ENCODE assay signal across 10 mouse cellular contexts in genomic region chr12:53061466-53062124, GRCm38 (mm10).
DNase-seq lines count a peak whose midpoint lies in the region; ATAC-seq lines count a peak whose summit lies in the region.
"Had no signal": no experiment of that assay in that cellular context is flagged by ENCODE, and none has a peak within 500 bp of the region (broad histone marks: within the 10 kb centered on the region; RNA-seq: fewer than 3 reads in every experiment).

No protein-coding gene starts in this region.

- H3K9ac ChIP-seq in kidney, embryonic 16.5 days (replicated peaks; ENCODE audit: low read length) = no peak overlapping the region
- no peak overlapping the region for H3K9ac ChIP-seq in kidney, embryonic 14.5 days (ENCODE audit: low read depth, low read length)
- H3K9ac ChIP-seq in embryonic facial prominence, embryonic 13.5 days = no peak overlapping the region
- no peak overlapping the region for H3K9ac ChIP-seq in limb, embryonic 11.5 days (ENCODE audit: low read length)

- intact Hi-C loops in left cerebral cortex, postnatal 25 days (cut with DNase I) = no loop called here

- H3K9me3 ChIP-seq in kidney, embryonic 16.5 days (ENCODE audit: low read length) = no peaks in the 10 kb centered on the region
- H3K9me3 ChIP-seq in kidney, embryonic 14.5 days (ENCODE audit: control insufficient read depth, low read length) = no peaks in the 10 kb centered on the region
- H3K9me3 ChIP-seq in embryonic facial prominence, embryonic 13.5 days = no peaks in the 10 kb centered on the region
- no peaks in the 10 kb centered on the region for H3K9me3 ChIP-seq in limb, embryonic 11.5 days (ENCODE audit: control insufficient read depth, low read length)

- no peak overlapping the region for H3K27ac ChIP-seq in kidney, embryonic 16.5 days (ENCODE audit: low read length)
- H3K27ac ChIP-seq in kidney, embryonic 14.5 days (ENCODE audit: low read depth, low read length) = no peak overlapping the region
- 0 out of 2 replicates have a peak overlapping the region, but pooled peaks have one; percentile 11 for H3K27ac ChIP-seq in embryonic facial prominence, embryonic 13.5 days
- H3K27ac ChIP-seq in limb, embryonic 11.5 days (replicated peaks; ENCODE audit: low read depth, low read length) = no peak overlapping the region

- no peaks in the 10 kb centered on the region for H3K27me3 ChIP-seq in kidney, embryonic 16.5 days (ENCODE audit: insufficient read depth, low read length)
- no peaks in the 10 kb centered on the region for H3K27me3 ChIP-seq in kidney, embryonic 14.5 days (ENCODE audit: control insufficient read depth, insufficient read depth, low read length)
- H3K27me3 ChIP-seq in embryonic facial prominence, embryonic 13.5 days = no peaks in the 10 kb centered on the region
- no peaks in the 10 kb centered on the region for H3K27me3 ChIP-seq in limb, embryonic 11.5 days (ENCODE audit: control insufficient read depth, insufficient read depth, low read length)

- no peak overlapping the region for H3K4me3 ChIP-seq in kidney, embryonic 16.5 days (ENCODE audit: low read length)
- H3K4me3 ChIP-seq in kidney, embryonic 14.5 days (ENCODE audit: low read length) = no peak overlapping the region
- H3K4me3 ChIP-seq in embryonic facial prominence, embryonic 13.5 days = peak overlapping the region; percentile 20
- H3K4me3 ChIP-seq in limb, embryonic 11.5 days (ENCODE audit: low read depth, low read length) = no peak overlapping the region

- H3K4me1 ChIP-seq in kidney, embryonic 16.5 days (ENCODE audit: insufficient read depth, low read length) = no peaks in the 10 kb centered on the region
- no peaks in the 10 kb centered on the region for H3K4me1 ChIP-seq in kidney, embryonic 14.5 days (ENCODE audit: control insufficient read depth, insufficient read depth, low read length)
- peaks cover 36% of the 10 kb centered on the region for H3K4me1 ChIP-seq in embryonic facial prominence, embryonic 13.5 days
- peaks cover 7% of the 10 kb centered on the region; the same call in 1 of the 2 replicates for H3K4me1 ChIP-seq in limb, embryonic 11.5 days (ENCODE audit: control insufficient read depth, insufficient read depth, low read length)

- ATAC-seq in kidney, embryonic 16.5 days (ENCODE audit: low FRiP score, low TSS enrichment) = no peak
- no peak for ATAC-seq in kidney, embryonic 14.5 days (ENCODE audit: low FRiP score, low TSS enrichment)
- ATAC-seq in embryonic facial prominence, embryonic 13.5 days (ENCODE audit: insufficient number of reproducible peaks, insufficient read depth, low FRiP score, low TSS enrichment, low read depth) = no peak
- no peak for ATAC-seq in limb, embryonic 11.5 days (ENCODE audit: insufficient number of reproducible peaks, low FRiP score, low TSS enrichment, low read depth)

- WGBS in kidney, embryonic 16.5 days = 27% methylated on average over 7 of the region's 7 CpGs
- 27% methylated on average over 7 of the region's 7 CpGs for WGBS in kidney, embryonic 14.5 days
- WGBS in embryonic facial prominence, embryonic 13.5 days = 3% methylated on average over 7 of the region's 7 CpGs
- WGBS in limb, embryonic 11.5 days = 15% methylated on average over 7 of the region's 7 CpGs

- peak overlapping the region; percentile 5; the same call in 1 of the 2 replicates for H3K4me2 ChIP-seq in kidney, embryonic 16.5 days (replicated peaks; ENCODE audit: low read depth, low read length)
- H3K4me2 ChIP-seq in kidney, embryonic 14.5 days (replicated peaks; ENCODE audit: low read depth, low read length) = no peak overlapping the region
- H3K4me2 ChIP-seq in embryonic facial prominence, embryonic 13.5 days = peak overlapping the region; percentile 51
- peak overlapping the region; percentile 21; the same call in 1 of the 2 replicates for H3K4me2 ChIP-seq in limb, embryonic 11.5 days (ENCODE audit: low read depth, severe bottlenecking)

- DNase-seq in limb, embryonic 11.5 days (ENCODE audit: low spot score) = peak; percentile 38
- peak; percentile 52 for DNase-seq in retina, embryonic 14.5 days (ENCODE audit: low spot score)
- DNase-seq in urinary bladder, postnatal 10 days (ENCODE audit: low spot score) = no peak
- no peak for DNase-seq in spleen, postnatal 14 days (ENCODE audit: low spot score in 2 of 2)
- no peak for DNase-seq in left cerebral cortex, postnatal 25 days (ENCODE audit: low spot score in 2 of 2)
- DNase-seq: heart, adult 18-20 months; layer of hippocampus, postnatal 36 days had no signal

- H3K36me3 ChIP-seq in kidney, embryonic 16.5 days (ENCODE audit: insufficient read depth, low read length) = no peaks in the 10 kb centered on the region
- no peaks in the 10 kb centered on the region for H3K36me3 ChIP-seq in kidney, embryonic 14.5 days (ENCODE audit: control insufficient read depth, insufficient read depth, low read length)
- H3K36me3 ChIP-seq in embryonic facial prominence, embryonic 13.5 days = no peaks in the 10 kb centered on the region
- no peaks in the 10 kb centered on the region for H3K36me3 ChIP-seq in limb, embryonic 11.5 days (ENCODE audit: control insufficient read depth, insufficient read depth, low read length)

Comparison
In these comparisons a context has a peak if more than half of its experiments do, and no peak if none do; other contexts are left out.
1. DNase-seq: peak in limb, embryonic 11.5 days (single experiment) and retina, embryonic 14.5 days (single experiment); none in urinary bladder, postnatal 10 days (single experiment), spleen, postnatal 14 days (0 of 2) and left cerebral cortex, postnatal 25 days (0 of 2).